Mouse (Mus musculus): ENCODE results near the gene Olfr390. TPM values are rescaled to one million over a fixed set of nuclear protein-coding genes. Genes with fewer than 3 reads are reported as not detected.

Gene Olfr390
- not detected in 2 replicates for polyA plus RNA-seq (2015; fragmentation: Nextera tagmentation; extraction: Ambion mirVana)

GRCm38 (mm10) chr11:73782664-73783063 lies at the start of gene Olfr390:
Gene Olfr390 (plus strand): TSS chr11:73782964.

GRCm38 (mm10) chr11:73780613-73781012 lies 2.2 kb upstream of the Olfr390 start, which contains the start of gene Olfr389:
Gene Olfr389 (minus strand): TSS chr11:73780713.

GRCm38 (mm10) chr11:73802952-73803351 lies 20.2 kb downstream of the Olfr390 start, which contains the start of gene Olfr391-ps:
Gene Olfr391-ps (minus strand): TSS chr11:73803052.

GRCm38 (mm10) chr11:73816949-73817348 lies 34.2 kb downstream of the Olfr390 start, which contains the start of gene Olfr392:
Gene Olfr392 (minus strand): TSS chr11:73817049.

Other genes starting within 250 kb of the Olfr390 start
- not detected in 2 replicates for gene Olfr385, start 190.0 kb upstream of the Olfr390 start, polyA plus RNA-seq (2015; fragmentation: Nextera tagmentation; extraction: Ambion mirVana)
- gene Olfr384, start 184.4 kb upstream of the Olfr390 start, polyA plus RNA-seq (2015; fragmentation: Nextera tagmentation; extraction: Ambion mirVana): not detected in 2 replicates
- gene Zfp735, start 94.2 kb upstream of the Olfr390 start, polyA plus RNA-seq (2015; fragmentation: Nextera tagmentation; extraction: Ambion mirVana): not detected in 2 replicates
- gene Olfr389, start 2.3 kb upstream of the Olfr390 start, polyA plus RNA-seq (2015; fragmentation: Nextera tagmentation; extraction: Ambion mirVana): not detected in 2 replicates
- gene Olfr391-ps, start 20.1 kb downstream of the Olfr390 start, polyA plus RNA-seq (2015; fragmentation: Nextera tagmentation; extraction: Ambion mirVana): not detected in 2 replicates
- not detected in 2 replicates for gene Olfr392, start 34.1 kb downstream of the Olfr390 start, polyA plus RNA-seq (2015; fragmentation: Nextera tagmentation; extraction: Ambion mirVana)
- gene Olfr393, start 68.5 kb downstream of the Olfr390 start, polyA plus RNA-seq (2015; fragmentation: Nextera tagmentation; extraction: Ambion mirVana): not detected in 2 replicates
- gene Olfr394, start 107.8 kb downstream of the Olfr390 start, polyA plus RNA-seq (2015; fragmentation: Nextera tagmentation; extraction: Ambion mirVana): not detected in 2 replicates
- not detected in 2 replicates for gene Olfr395, start 126.3 kb downstream of the Olfr390 start, polyA plus RNA-seq (2015; fragmentation: Nextera tagmentation; extraction: Ambion mirVana)
- gene Olfr23, start 153.7 kb downstream of the Olfr390 start, polyA plus RNA-seq (2015; fragmentation: Nextera tagmentation; extraction: Ambion mirVana): not detected in 2 replicates
- not detected in 2 replicates for gene Olfr397, start 177.9 kb downstream of the Olfr390 start, polyA plus RNA-seq (2015; fragmentation: Nextera tagmentation; extraction: Ambion mirVana)
- gene Olfr398, start 207.4 kb downstream of the Olfr390 start, polyA plus RNA-seq (2015; fragmentation: Nextera tagmentation; extraction: Ambion mirVana): not detected in 2 replicates

Data from neural tube, postnatal 0 days (tissue).